Mouse (Mus musculus) testis, adult 2 months (tissue): ENCODE data around the gene Srms. TPM values are rescaled to one million over a fixed set of nuclear protein-coding genes. Genes with fewer than 3 reads are reported as not detected.

ENCODE experiments used
- H3K27ac ChIP-seq: fragments of 200-500 bp; 2 replicates; pipeline ENCODE4 v1.5.1; 2012; ENCODE audit warnings: low read depth, low read length; ENCODE audit not compliant: control insufficient read depth, insufficient read depth
- H3K27me3 ChIP-seq: fragments of 200-500 bp; 2 replicates; pipeline ENCODE4 v1.6.1; 2012; ENCODE audit warnings: mild to moderate bottlenecking, low read length, moderate library complexity; ENCODE audit not compliant: control insufficient read depth, insufficient read depth
- H3K36me3 ChIP-seq: fragments of 200-500 bp; 2 replicates; pipeline ENCODE4 v1.6.1; 2012; ENCODE audit warnings: mild to moderate bottlenecking, low read length; ENCODE audit not compliant: control insufficient read depth, insufficient read depth
- H3K4me1 ChIP-seq: fragments of 200-500 bp; 2 replicates; pipeline ENCODE4 v1.6.1; 2012; ENCODE audit warnings: low read length; ENCODE audit not compliant: control insufficient read depth, insufficient read depth
- H3K4me3 ChIP-seq: fragments of 200-500 bp; 2 replicates; pipeline ENCODE4 v1.5.1; 2012; ENCODE audit warnings: low read depth, mild to moderate bottlenecking, low read length, moderate library complexity, mixed read lengths; ENCODE audit not compliant: control insufficient read depth
- CTCF ChIP-seq: fragments of 200-500 bp; IDR thresholded peaks from 2 replicates; pipeline ENCODE4 v1.5.1; 2012; ENCODE audit warnings: low read depth, mild to moderate bottlenecking, inconsistent platforms, low read length, moderate library complexity; ENCODE audit not compliant: control insufficient read depth, insufficient read depth, insufficient replicate concordance
- POLR2A ChIP-seq: fragments of 200-500 bp; IDR thresholded peaks from 2 replicates; pipeline ENCODE4 v1.6.1; 2012; ENCODE audit warnings: low read depth, mild to moderate bottlenecking, inconsistent platforms, low read length, moderate library complexity; ENCODE audit not compliant: control insufficient read depth
- polyA plus RNA-seq: library from polyadenylated mRNA; depleted of rRNA; stranded (reverse); fragments of >200 nt; gene quantifications from 2 replicates; pipeline ENCODE4 v1.2.3, GENCODE M21; 2012

Gene Srms
- polyA plus RNA-seq, 1 experiment = 1.4 TPM

DNA sequence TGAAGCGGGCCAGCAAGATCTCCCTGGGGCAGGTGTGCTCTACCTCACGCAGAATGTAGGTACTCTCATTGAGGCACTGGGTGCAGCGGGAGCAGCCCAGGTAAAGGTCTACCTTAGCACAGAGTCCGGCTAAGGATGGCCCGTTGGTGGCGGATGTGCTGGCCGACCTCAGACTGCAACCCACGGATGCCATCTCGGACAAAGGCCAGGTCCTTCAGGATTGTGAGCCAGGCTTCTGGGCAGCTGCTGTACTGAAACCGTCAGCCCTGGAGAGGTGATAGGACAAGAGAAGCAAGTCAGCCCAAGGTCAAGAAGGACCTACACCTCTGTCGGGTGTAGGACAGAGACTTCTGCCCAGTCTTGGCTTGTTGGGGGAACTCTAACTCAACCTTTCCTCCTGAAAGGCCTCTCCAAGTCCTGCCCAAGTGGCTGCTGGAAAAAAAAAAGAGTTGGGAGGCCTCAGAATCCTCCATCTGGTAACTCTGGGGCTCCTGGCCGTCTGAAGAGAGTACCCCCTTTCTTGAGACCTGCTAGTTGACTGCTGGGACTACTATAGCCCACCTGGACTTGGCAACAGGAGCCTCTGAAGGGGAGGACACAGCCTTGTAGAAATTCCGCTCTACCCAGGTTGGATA lies 27.9 kb upstream of the Srms start:
- H3K27me3 ChIP-seq = no peaks in the 10 kb centered on the region
- no peak overlapping the region for H3K4me3 ChIP-seq
- no peaks in the 10 kb centered on the region for H3K36me3 ChIP-seq
- no peak overlapping the region for H3K27ac ChIP-seq
- H3K4me1 ChIP-seq = no peaks in the 10 kb centered on the region
- TF ChIP-seq POLR2A = no peak
- no peak for TF ChIP-seq CTCF

DNA sequence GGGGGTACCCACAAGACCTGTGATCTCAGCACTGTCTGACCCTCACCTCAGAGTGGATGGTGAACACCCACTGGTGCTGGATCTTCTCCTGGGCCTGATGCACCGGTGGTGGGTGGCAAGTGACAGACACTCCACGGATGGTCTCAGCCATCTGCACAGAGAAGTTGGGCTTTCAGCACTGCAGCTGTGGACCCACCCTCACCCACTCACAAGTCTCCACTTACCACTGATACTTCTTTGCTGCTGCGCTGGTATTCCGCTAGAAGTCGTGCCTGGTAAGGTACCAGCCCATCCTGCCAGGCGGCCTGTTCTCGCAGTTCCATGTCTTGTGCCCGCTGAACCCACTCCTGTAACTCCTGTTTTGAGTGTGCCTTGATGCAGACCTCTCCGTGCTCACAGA lies 26.3 kb upstream of the Srms start:
- Histone ChIP-seq H3K27me3 (no peaks in the 10 kb centered on the region), H3K4me1 (no peaks in the 10 kb centered on the region), H3K4me3 (no peak overlapping the region), H3K36me3 (no peaks in the 10 kb centered on the region), H3K27ac (no peak overlapping the region)
- TF ChIP-seq CTCF (no peak), POLR2A (no peak)

DNA sequence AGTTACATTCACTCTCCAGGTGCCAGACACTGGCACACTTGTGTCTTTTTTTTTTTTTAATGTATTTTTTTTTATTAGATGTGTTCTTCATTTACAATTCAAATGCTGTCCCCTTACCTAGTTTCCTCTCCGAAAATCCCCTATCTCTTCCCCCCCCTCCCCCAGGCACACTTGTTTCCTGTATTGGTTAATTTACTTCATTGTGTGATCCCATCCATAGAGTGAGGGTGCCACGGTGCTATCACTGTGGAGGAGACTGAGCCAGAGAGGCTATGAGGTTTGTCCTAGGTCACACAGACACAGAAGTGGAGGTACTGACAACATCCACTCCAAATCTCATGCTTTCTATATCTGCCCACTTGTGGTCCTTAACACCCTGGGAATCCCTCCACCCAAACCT lies 25.9 kb upstream of the Srms start:
- H3K36me3 ChIP-seq = no peaks in the 10 kb centered on the region
- no peaks in the 10 kb centered on the region for H3K4me1 ChIP-seq
- no peak overlapping the region for H3K4me3 ChIP-seq
- no peak overlapping the region for H3K27ac ChIP-seq
- TF ChIP-seq POLR2A = no peak
- TF ChIP-seq CTCF = no peak
- H3K27me3 ChIP-seq = no peaks in the 10 kb centered on the region

DNA sequence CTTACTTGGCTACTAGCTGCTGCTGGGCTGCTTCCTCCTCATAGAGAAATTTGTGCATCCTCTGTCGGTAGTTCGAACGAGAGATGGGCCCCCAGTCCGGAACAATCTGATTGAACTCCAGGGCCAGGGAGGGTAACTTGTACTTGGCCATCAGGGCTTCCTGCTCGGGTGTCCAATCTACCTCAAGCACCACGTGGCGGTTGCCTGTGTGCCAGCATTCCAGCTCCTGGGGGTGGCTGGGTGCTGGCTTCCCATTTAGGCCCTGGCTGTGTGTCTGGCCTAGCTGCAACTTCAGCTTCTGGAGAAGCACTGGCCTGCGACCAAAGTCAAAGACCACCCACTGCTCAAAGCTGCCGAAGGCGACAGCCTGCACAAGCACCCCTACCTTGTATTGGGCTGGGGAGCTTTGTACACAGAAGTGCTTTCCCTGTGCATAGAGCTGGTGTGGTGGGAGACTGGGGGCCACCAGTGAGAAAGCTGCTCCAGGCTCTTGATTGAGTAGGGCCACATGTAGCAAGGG lies 25.2 kb upstream of the Srms start:
- H3K4me1 ChIP-seq = no peaks in the 10 kb centered on the region
- no peaks in the 10 kb centered on the region for H3K36me3 ChIP-seq
- TF ChIP-seq CTCF = no peak
- no peak for TF ChIP-seq POLR2A
- H3K27ac ChIP-seq = no peak overlapping the region
- H3K4me3 ChIP-seq = no peak overlapping the region
- no peaks in the 10 kb centered on the region for H3K27me3 ChIP-seq

DNA sequence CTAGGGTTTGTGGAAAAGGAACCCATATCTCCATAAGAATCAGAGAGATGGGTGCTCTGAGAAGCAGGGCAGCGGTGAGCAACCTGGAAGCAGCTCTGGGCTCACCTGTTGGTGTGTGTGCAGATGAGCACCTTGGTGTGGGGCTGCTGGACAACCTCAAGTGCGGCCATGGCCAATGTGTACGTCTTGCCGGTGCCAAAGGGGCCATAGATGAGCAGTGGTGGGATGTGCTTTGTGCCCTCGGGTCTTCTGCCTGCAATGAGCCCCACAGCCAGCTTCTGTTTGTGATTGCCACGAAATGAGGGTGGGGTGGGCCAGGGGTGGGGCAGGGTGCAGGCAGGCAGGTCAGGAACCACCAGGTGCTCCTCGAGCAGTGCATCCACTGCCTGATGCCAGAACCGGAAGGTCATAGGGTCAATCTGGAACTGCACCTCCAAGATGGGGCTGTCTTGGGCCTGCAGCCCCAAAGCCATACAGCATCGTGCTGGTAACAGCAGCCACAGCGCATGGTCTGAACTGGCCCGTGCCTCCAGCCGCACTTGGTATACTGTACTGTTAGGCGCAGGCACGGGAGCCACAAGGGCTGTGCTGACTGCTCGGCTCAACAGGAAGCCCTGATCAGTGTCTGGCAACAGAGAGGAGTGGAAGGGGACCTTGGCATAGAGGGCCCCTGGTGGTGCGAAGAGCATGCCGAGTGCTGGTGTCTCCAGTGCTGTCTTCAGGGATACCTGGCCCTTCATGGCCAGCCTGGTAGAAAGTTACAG lies 24.4 kb upstream of the Srms start:
- Histone ChIP-seq H3K27me3 (no peaks in the 10 kb centered on the region), H3K4me1 (no peaks in the 10 kb centered on the region), H3K27ac (no peak overlapping the region), H3K4me3 (no peak overlapping the region), H3K36me3 (no peaks in the 10 kb centered on the region)
- no peak for TF ChIP-seq POLR2A
- 0 out of 2 replicates have a peak, but pooled peaks have one; percentile 9 for TF ChIP-seq CTCF

DNA sequence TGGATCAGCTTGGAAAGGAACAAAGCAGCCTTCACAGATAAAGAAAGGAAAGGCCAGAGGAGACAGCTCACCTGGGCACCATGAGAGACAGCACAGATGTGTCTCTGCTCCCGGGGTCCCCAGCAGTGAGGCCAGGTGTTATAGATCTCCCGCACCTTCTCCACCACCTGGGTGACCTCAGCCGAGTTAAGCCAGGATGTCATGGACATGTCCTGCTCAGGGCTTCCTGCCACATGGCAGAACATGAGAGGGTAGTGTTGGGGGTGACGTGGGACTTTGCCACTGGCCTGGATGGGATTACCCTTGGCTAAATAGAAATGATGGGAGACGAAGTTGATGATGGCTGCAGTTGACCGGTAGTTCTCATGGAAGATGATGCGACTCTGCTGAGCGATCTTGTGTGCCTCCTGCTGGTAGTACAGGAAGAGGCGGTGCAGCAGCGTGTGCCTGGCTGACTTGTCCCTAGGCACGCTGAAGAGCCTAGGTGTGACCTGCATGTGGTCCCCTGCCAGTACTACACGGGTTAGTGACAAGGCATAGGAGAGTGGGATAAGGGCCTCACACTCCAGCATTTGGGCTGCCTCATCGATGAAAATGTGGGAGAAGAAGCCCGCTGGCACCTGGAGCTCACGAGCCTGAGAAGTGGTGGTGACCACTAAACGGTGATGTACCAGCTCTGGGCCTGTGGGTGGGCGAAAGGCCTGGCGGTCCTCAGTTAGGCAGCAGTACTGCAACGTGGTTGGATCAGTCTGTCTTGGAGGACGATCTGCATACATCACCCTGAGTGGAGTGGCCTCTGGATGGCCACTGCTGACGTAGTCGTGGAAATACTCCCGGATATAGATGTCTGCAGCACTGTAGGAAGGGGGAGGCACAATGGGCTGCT lies 22.9 kb upstream of the Srms start:
- no peak for TF ChIP-seq POLR2A
- no peak for TF ChIP-seq CTCF
- Histone ChIP-seq H3K36me3 (no peaks in the 10 kb centered on the region), H3K27ac (no peak overlapping the region)

More for the DNA sequence above, 22.9 kb upstream of the Srms start:
- no peak overlapping the region for H3K4me3 ChIP-seq
- H3K4me1 ChIP-seq = peaks cover 1% of the 10 kb centered on the region; the same call in 1 of the 2 replicates
- no peaks in the 10 kb centered on the region for H3K27me3 ChIP-seq
